Mouse (Mus musculus) 416B (cell line): Measurements from ENCODE around the gene Itgb3.

Experiments
- DNase-seq: peaks from one replicate; pipeline ENCODE4 v3.0.0; 2011; ENCODE audit warnings: low read depth

Gene Itgb3

DNA sequence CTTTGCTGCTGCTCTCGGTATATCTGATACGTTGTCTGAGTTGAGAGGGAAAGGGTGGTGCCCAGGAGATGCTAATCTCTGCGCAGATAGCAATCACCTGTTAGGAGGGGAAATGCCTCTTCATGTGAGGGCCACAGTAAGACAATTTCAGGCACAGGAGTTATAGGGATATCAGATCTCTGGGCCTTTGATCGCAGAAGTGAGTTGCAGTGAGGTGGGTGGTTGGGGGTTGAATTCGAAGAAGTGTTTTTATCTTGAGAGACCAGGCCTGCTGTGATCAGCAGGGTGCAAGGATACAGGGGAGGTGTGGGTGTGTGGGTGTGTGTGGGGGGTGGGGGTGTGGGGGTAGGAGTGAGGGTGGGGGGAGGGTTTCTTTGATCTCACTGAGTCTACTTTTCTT is 53.3 kb downstream of the Itgb3 start:
- DNase-seq, result no peak

GRCm38 (mm10) chr11:104661531-104662205 is 53.9 kb downstream of the Itgb3 start:
- DNase-seq, result no peak

- DNase-seq, result peak; percentile 52
Measured at GRCm38 (mm10) chr11:104662573-104662972, 54.8 kb downstream of the Itgb3 start.

DNA sequence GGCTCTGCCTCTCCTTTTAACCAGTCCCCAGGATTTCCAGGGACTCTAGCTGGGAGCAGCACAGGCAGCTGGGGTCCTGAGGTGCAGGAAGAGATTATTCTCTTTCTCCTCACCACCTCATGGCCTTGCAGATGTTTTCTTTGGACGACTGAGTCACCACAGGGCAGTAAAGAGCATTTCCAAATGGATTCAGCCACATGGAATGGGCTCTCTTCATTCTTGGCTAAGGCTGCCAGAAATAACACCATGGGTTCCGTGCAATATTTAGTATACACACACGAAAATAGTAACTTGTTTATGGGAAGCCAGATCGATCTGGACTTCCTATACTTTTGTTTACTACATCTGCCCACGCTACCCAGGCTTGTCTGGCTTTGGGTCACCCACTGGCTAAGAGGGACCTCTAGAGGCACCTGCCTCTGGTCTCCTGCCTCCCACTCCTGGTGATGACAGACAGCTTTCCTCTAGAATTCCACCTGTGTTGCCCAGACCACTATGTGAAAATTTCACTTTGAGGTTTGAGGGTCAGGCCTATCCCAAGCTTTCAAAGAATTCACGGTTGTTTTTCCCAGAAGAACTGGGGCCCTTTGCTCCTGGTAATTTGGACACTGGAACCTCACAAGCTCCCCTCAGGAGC is 55.6 kb downstream of the Itgb3 start:
- no peak for DNase-seq

DNA sequence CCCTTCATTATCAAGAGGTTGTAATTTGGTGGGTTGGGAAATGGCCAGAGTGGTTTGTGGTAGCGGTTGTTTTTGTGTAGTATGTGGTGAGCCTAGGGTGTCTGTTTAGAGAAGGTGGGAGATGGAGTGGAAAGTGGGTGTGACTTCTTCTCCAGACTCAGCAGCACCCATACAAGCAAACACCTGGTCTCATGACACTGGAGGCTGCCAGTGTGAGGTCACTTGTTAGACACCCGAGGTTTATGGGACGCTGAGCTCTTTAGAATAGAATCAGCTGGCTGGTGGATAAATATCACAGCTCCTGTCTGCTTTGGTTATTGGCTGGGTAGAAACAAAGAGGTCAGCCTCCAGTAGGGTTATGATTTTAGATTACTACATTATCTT is 56.1 kb downstream of the Itgb3 start:
- DNase-seq, result no peak

DNA sequence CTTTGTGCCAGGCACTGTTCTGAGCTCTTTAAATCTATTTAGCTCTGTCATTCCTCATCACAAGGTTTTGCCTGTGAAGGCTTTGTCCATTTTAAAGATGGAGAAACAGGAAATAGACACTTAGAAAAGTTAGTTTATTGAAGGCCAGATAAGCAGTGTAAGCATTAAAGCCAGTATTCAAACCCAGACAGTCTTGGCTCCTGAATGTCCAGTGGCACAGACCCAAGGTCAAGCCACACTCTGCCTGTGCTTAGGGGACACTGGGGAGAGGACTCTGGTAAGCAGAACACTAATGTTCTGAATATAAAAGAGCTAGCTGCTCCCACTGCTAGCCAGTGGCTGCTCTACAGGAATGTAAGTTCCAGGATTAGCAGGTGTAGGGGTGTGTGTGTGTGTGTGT is 56.6 kb downstream of the Itgb3 start:
- DNase-seq, result no peak

DNA sequence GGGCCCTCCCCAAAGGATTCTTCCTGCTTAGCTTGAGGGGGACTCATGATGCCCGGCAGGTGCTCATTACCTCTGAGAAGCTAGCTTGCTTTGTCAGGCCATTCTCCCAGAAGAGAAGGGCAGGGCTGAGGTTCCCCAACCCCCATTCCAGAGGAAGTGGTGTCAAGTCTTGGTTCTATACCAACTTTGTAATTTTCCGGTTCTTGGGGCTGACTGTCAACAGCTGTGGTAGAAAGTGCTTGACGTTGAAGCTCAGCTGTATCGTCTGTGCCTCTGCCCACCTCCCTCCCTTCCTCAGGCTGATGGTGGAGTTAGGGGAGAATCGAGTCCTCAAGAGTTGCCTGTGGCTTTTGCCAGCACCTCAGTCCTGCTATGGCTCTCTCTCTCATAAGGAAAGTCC is 59.6 kb downstream of the Itgb3 start:
- DNase-seq, result peak; percentile 57

DNA sequence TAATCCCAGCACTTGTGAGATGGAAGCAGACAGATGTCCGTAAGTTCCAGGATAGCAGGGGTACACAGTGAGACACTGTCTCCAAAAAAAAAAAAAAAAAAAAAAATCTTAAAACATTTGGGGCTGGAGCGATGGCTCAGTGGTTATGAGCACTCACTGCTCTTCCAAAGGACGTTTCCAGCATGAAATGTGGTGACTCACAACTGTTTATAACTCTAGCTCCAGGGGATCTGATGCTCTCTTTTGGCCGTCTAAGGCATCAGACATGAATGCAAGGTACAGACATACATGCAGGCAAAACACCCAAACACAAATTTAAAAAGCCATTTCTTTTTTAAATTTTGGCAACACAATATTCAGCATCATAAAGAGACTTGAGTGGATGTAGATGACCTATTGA is 65.6 kb downstream of the Itgb3 start:
- no peak for DNase-seq

- peak; percentile 46 for DNase-seq
Measured at GRCm38 (mm10) chr11:104674768-104675167, 67.0 kb downstream of the Itgb3 start.

- no peak for DNase-seq
Measured at GRCm38 (mm10) chr11:104685548-104685947, 77.7 kb downstream of the Itgb3 start, which contains the start of gene Gm11639. Gene Gm11639, plus strand, starts transcription at chr11:104685707.

DNA sequence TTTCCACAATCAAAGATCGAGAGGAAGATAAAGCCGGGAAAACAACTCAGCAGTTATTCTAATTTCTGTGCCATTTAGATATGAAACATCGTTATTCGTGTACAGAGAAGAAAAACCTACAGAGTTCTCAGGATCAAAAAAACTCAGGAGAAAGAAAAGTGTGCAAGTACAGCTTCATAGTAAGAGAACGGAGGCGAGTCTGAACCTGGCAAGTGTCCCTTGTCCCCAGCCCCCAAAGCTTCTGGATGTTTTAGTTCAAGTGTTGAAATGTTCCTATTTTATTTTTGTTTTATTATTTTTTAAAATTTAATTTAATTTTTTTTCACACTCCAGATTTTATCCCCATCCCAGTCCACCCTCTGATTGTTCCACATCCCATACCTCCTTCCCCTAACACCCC is 85.4 kb downstream of the Itgb3 start:
- no peak for DNase-seq

- no peak for DNase-seq
Measured at GRCm38 (mm10) chr11:104704097-104704496, 96.3 kb downstream of the Itgb3 start.

DNA sequence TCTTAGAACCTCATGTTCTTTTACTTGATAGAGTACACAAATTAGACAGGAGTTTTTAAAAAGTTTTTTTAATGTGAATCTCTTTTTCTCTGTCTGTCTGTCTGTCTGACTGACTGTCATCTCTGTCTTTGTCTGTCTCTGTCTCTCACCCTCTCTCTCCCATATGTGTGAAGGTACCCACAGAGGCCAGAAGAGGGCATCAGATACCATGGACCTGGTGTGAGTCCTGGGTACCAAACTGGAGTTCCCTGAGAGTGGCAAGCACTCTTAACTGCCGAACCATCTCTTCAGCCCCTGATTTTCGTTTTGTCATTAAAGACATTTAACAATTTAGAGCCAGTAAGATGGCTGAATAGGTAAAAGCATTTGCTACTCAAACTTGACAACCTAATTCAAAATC is 99.3 kb downstream of the Itgb3 start:
- DNase-seq, result peak; percentile 33
